Mouse (Mus musculus) MEL (cell line): ENCODE measurements at regions not wholly inside any gene's neighbourhood (a gene's known extent, or its start where the extent isn't known, plus 50 kb on each side); places are given as distances from the start of the nearest gene placed in this dataset.

Experiments used
- DNase-seq: peaks from one replicate; pipeline ENCODE4 v3.0.0; 2011; ENCODE audit warnings: low read depth, low spot score
- H3K27ac ChIP-seq: 2 replicates; pipeline ENCODE4 v1.5.1; 2012; ENCODE audit warnings: low read depth, mild to moderate bottlenecking, control low read depth, low read length, moderate library complexity; ENCODE audit not compliant: control insufficient read depth
- H3K27me3 ChIP-seq, 2 experiments: fragments of 150-350 bp in 1 of 2; sonication (generic) in 1 of 2; 2 replicates each; pipeline ENCODE4 v1.6.1; 2012; ENCODE audit warnings: low read length in 2 of 2, mild to moderate bottlenecking in 2 of 2, improper control_type of control experiment in 1 of 2, moderate library complexity in 1 of 2; ENCODE audit not compliant: insufficient read depth in 2 of 2, control insufficient read depth in 1 of 2
- H3K36me3 ChIP-seq, 2 experiments: 2 replicates each; pipeline ENCODE4 v1.6.1; 2012 to 2014; ENCODE audit warnings: low read length in 2 of 2, improper control_type of control experiment in 1 of 2, inconsistent platforms in 1 of 2, mild to moderate bottlenecking in 1 of 2; ENCODE audit not compliant: insufficient read depth in 2 of 2, control insufficient read depth in 1 of 2
- H3K4me1 ChIP-seq, 2 experiments: fragments of 150-350 bp in 1 of 2; sonication (generic) in 1 of 2; 2 replicates each; pipeline ENCODE4 v1.6.1; 2012; ENCODE audit warnings: low read length in 2 of 2, improper control_type of control experiment in 1 of 2, mild to moderate bottlenecking in 1 of 2; ENCODE audit not compliant: insufficient read depth in 2 of 2, control insufficient read depth in 1 of 2
- H3K4me3 ChIP-seq, 2 experiments: fragments of 150-350 bp in 1 of 2; sonication (generic) in 1 of 2; 2 replicates each; pipeline ENCODE4 v1.5.1; 2012; ENCODE audit warnings: low read depth in 2 of 2, low read length in 2 of 2, mild to moderate bottlenecking in 2 of 2, moderate library complexity in 2 of 2, control low read depth in 1 of 2, improper control_type of control experiment in 1 of 2; ENCODE audit not compliant: control insufficient read depth in 1 of 2, insufficient read depth in 1 of 2
- H3K79me2 ChIP-seq: 2 replicates; pipeline ENCODE4 v1.6.1; 2012; ENCODE audit warnings: mild to moderate bottlenecking, low read length, moderate library complexity; ENCODE audit not compliant: control insufficient read depth, poor library complexity, insufficient read depth
- H3K9ac ChIP-seq: 2 replicates; pipeline ENCODE4 v1.6.1; 2012; ENCODE audit warnings: low read depth, mild to moderate bottlenecking, control low read depth, low read length, moderate library complexity; ENCODE audit not compliant: control insufficient read depth, poor library complexity, severe bottlenecking
- H3K9me3 ChIP-seq: fragments of 150-350 bp; sonication (generic); replicated peaks from 2 replicates; pipeline ENCODE4 v1.6.1; 2012; ENCODE audit warnings: mild to moderate bottlenecking, low read length, improper control_type of control experiment, moderate library complexity; ENCODE audit not compliant: insufficient read depth
- CHD1 ChIP-seq: IDR thresholded peaks from 2 replicates; pipeline ENCODE4 v1.6.1; 2012; ENCODE audit warnings: low read depth, mild to moderate bottlenecking, inconsistent platforms, low read length, improper control_type of control experiment
- CTCF ChIP-seq, 3 experiments: IDR thresholded peaks in 2 of 3; conservative IDR thresholded peaks in 1 of 3; 2 replicates each; pipeline ENCODE4 v1.5.1; 2011 to 2012; ENCODE audit warnings: low read length in 3 of 3, low read depth in 2 of 3, mild to moderate bottlenecking in 2 of 3, improper control_type of control experiment in 1 of 3, inconsistent platforms in 1 of 3, mixed read lengths in 1 of 3, moderate library complexity in 1 of 3; ENCODE audit not compliant: control insufficient read depth in 1 of 3, insufficient read depth in 1 of 3, poor library complexity in 1 of 3, severe bottlenecking in 1 of 3
- GATA1 ChIP-seq: IDR thresholded peaks from 2 replicates; pipeline ENCODE4 v1.6.1; 2011; ENCODE audit warnings: low read depth, low read length, improper control_type of control experiment
- HCFC1 ChIP-seq: IDR thresholded peaks from 2 replicates; pipeline ENCODE4 v1.6.1; 2012; ENCODE audit warnings: low read depth, mild to moderate bottlenecking, inconsistent platforms, low read length, improper control_type of control experiment, moderate library complexity
- MAFK ChIP-seq: IDR thresholded peaks from 2 replicates; pipeline ENCODE4 v1.6.1; 2011; ENCODE audit warnings: low read depth, mild to moderate bottlenecking, low read length, improper control_type of control experiment, borderline replicate concordance
- MAX ChIP-seq: IDR thresholded peaks from 2 replicates; pipeline ENCODE4 v1.6.1; 2011; ENCODE audit warnings: low read length, improper control_type of control experiment
- MXI1 ChIP-seq: IDR thresholded peaks from 2 replicates; pipeline ENCODE4 v1.6.1; 2011; ENCODE audit warnings: mild to moderate bottlenecking, low read depth, low read length, improper control_type of control experiment
- RAD21 ChIP-seq: IDR thresholded peaks from 2 replicates; pipeline ENCODE4 v1.6.1; 2011; ENCODE audit warnings: mild to moderate bottlenecking, low read depth, low read length, improper control_type of control experiment
- RCOR1 ChIP-seq: IDR thresholded peaks from 2 replicates; pipeline ENCODE4 v1.6.1; 2012; ENCODE audit warnings: low read depth, mild to moderate bottlenecking, inconsistent platforms, low read length, improper control_type of control experiment
- TBP ChIP-seq: IDR thresholded peaks from 2 replicates; pipeline ENCODE4 v1.8.0; 2011; ENCODE audit warnings: low read depth, low read length, improper control_type of control experiment
- TCF12 ChIP-seq: IDR thresholded peaks from 2 replicates; pipeline ENCODE4 v1.6.1; 2014; ENCODE audit warnings: low read depth, mild to moderate bottlenecking, inconsistent platforms, low read length, improper control_type of control experiment, moderate library complexity
- USF1 ChIP-seq: IDR thresholded peaks from 2 replicates; pipeline ENCODE4 v1.6.1; 2014; ENCODE audit warnings: low read depth, mild to moderate bottlenecking, inconsistent platforms, low read length, improper control_type of control experiment, moderate library complexity
- USF2 ChIP-seq, 2 experiments: IDR thresholded peaks; 2 replicates each; pipeline ENCODE4 v1.6.1; 2011 to 2012; ENCODE audit warnings: improper control_type of control experiment in 2 of 2, low read length in 2 of 2, borderline replicate concordance in 1 of 2, inconsistent platforms in 1 of 2, low read depth in 1 of 2, mild to moderate bottlenecking in 1 of 2; ENCODE audit not compliant: insufficient read depth in 1 of 2
- ZKSCAN1 ChIP-seq: IDR thresholded peaks from 2 replicates; pipeline ENCODE4 v1.6.1; 2012; ENCODE audit warnings: low read depth, mild to moderate bottlenecking, inconsistent platforms, low read length, improper control_type of control experiment, moderate library complexity
- ZMIZ1 ChIP-seq: IDR thresholded peaks from 2 replicates; pipeline ENCODE4 v1.6.1; 2012; ENCODE audit warnings: low read depth, mild to moderate bottlenecking, inconsistent platforms, low read length, improper control_type of control experiment, moderate library complexity
- ZNF384 ChIP-seq: IDR thresholded peaks from 2 replicates; pipeline ENCODE4 v1.6.1; 2012; ENCODE audit warnings: low read depth, mild to moderate bottlenecking, inconsistent platforms, low read length, improper control_type of control experiment

DNA sequence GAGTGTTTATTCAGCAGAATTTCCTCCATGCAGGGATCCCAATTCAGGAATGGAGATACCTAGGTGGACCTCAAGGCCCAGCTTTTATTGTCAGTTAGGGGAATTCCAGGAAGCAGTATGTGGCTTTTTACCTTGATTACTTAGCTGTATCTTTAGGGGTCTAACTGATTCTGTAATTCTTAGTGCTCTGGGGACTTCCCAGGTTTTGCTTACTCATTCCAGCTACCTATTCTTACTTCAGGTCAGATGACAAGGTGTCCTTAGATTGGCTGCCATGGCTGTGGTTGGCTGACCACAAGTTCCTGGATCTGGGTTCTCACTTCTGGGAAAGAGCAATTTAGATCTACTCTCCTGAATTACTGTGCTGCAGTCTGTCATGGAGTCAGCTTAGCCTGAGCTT lies 235.2 kb upstream of the Ptprz1 start:
- Histone ChIP-seq H3K27ac (no peak overlapping the region), H3K9ac (no peak overlapping the region), H3K4me3 (no peak overlapping the region), H3K4me1 (no peaks in the 10 kb centered on the region)
- no peak for DNase-seq
- TF ChIP-seq MAFK (no peak), CTCF (IDR thresholded peaks at IDR 0.05 in 2 of 3, conservative IDR thresholded peaks at IDR 0.05 in 1 of 3; ENCODE audit: control insufficient read depth in 1 of 3, insufficient read depth in 1 of 3, low read depth in 2 of 3, low read length in 3 of 3, poor library complexity in 1 of 3, severe bottlenecking in 1 of 3) (no peak), ZKSCAN1 (no peak)
- TF ChIP-seq, all 39 proteins: peak for 0
- no peaks in the 10 kb centered on the region for H3K27me3 ChIP-seq
- no peaks in the 10 kb centered on the region for H3K9me3 ChIP-seq
- no peaks in the 10 kb centered on the region for H3K79me2 ChIP-seq
- H3K36me3 ChIP-seq, result no peaks in the 10 kb centered on the region

DNA sequence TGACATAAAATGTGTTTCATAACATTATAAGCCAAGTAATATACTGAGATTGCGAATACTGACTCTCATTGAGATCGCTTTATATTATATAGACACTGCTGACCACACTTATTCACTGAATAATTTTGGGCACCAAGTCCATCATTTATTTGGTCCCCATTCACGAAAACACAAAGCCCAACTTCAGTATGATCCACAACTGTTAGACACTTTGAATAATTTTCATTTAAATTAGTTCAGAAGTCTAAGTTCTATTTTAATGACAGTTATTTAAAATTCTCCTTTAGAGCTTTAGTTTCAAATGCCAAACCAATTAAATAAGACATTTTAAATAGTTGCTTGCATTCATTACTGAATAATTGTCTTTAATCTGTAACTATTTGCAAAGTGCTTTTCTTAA lies 240.2 kb upstream of the Ptprz1 start:
- H3K36me3 ChIP-seq, result no peaks in the 10 kb centered on the region
- H3K4me1 ChIP-seq, result no peaks in the 10 kb centered on the region
- no peaks in the 10 kb centered on the region for H3K9me3 ChIP-seq
- no peaks in the 10 kb centered on the region for H3K79me2 ChIP-seq
- DNase-seq, result no peak
- no peak overlapping the region for H3K4me3 ChIP-seq
- no peaks in the 10 kb centered on the region for H3K27me3 ChIP-seq
- TF ChIP-seq TCF12 (no peak), CHD1 (no peak), MXI1 (no peak), RAD21 (no peak), MAX (no peak), HCFC1 (no peak), ZMIZ1 (no peak), TBP (no peak), USF2 (IDR thresholded peaks at IDR 0.05; ENCODE audit: borderline replicate concordance in 1 of 2, insufficient read depth in 1 of 2, low read depth in 1 of 2, low read length in 2 of 2) (no peak), RCOR1 (no peak), ZNF384 (no peak), GATA1 (no peak)
- H3K9ac ChIP-seq, result no peak overlapping the region
- no peak overlapping the region for H3K27ac ChIP-seq

DNA sequence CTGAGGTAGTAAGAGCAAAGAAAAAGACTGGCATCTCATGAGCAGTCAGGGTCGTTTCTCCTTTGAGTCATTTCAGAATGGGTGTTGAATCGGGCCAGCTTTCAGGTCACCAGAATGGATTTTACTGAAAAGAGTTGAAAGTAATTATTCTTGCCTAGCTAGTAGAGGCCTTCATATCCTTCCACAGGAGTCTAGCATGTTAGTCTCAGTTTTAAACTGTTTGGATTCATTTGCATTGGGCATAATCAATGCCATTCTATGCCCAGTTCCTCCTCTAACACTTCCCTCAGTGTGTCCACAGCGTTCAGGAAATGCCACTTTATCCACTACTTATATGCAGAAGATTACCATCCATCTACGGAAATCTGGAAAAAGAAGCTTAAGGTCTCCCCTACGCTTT lies 240.6 kb upstream of the Ptprz1 start:
- Histone ChIP-seq H3K27me3 (no peaks in the 10 kb centered on the region), H3K36me3 (no peaks in the 10 kb centered on the region), H3K79me2 (no peaks in the 10 kb centered on the region), H3K4me3 (no peak overlapping the region), H3K27ac (no peak overlapping the region), H3K9ac (no peak overlapping the region), H3K9me3 (no peaks in the 10 kb centered on the region), H3K4me1 (no peaks in the 10 kb centered on the region)
- TF ChIP-seq USF1, result no peak
- no peak for DNase-seq
